Mouse (Mus musculus): ENCODE data around the gene Cd2bp2.
A peak's percentile ranks its signal among the peaks of the same experiment; 100 is the strongest.

DNA sequence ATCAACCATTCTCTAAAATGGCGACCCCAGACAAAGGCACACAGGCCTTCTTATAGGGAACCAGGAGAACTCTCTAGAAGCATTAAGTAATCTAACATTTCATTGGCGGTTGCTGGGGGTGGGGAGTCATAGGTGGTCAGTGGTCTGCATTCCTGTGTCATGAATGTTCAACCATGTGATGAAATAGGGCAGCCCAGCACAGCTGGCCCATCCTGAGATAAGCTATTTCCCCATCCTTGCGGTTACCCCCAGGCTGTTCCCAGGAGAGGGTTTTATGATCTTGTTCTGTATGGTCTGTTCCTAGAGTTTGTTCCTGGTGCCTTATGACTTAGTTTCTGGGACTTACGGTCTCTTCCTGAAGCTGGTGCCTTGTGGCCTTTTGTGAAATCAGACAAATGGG is 38.3 kb downstream of the Cd2bp2 start:
- TF ChIP-seq CTCF (IDR thresholded peaks at IDR 0.05): no peak
- peak; percentile 25; the same call in 1 of the 2 replicates for TF ChIP-seq EP300 (IDR thresholded peaks at IDR 0.05)
